Mouse (Mus musculus) kidney, embryonic 15.5 days (tissue): ENCODE results near the gene Prune1. TPM values are rescaled to one million over a fixed set of nuclear protein-coding genes. Genes with fewer than 3 reads are reported as not detected.

ENCODE experiments used
- ATAC-seq: fragments of 200-750 bp; cut with Nextera tagmentation; replicated peaks from 2 replicates; pipeline ENCODE4 v1.8.0; 2017; ENCODE audit warnings: moderate TSS enrichment; ENCODE audit not compliant: low FRiP score
- H3K27ac ChIP-seq: fragments of 300-500 bp; sonication (generic); 2 replicates; pipeline ENCODE4 v1.5.1; 2015; ENCODE audit warnings: mild to moderate bottlenecking, inconsistent platforms
- H3K27me3 ChIP-seq: fragments of 300-500 bp; sonication (generic); 2 replicates; pipeline ENCODE4 v1.6.1; 2015; ENCODE audit warnings: inconsistent platforms
- H3K36me3 ChIP-seq: fragments of 300-500 bp; sonication (generic); 2 replicates; pipeline ENCODE4 v1.6.1; 2015; ENCODE audit warnings: inconsistent platforms
- H3K4me1 ChIP-seq: fragments of 300-500 bp; sonication (generic); 2 replicates; pipeline ENCODE4 v1.6.1; 2015; ENCODE audit warnings: inconsistent platforms
- H3K4me2 ChIP-seq: fragments of 300-500 bp; sonication (generic); 2 replicates; pipeline ENCODE4 v1.6.1; 2015; ENCODE audit warnings: moderate library complexity, mild to moderate bottlenecking, inconsistent platforms
- H3K4me3 ChIP-seq: fragments of 300-500 bp; sonication (generic); replicated peaks from 2 replicates; pipeline ENCODE4 v1.5.1; 2015; ENCODE audit warnings: mild to moderate bottlenecking, inconsistent platforms
- H3K9ac ChIP-seq: fragments of 300-500 bp; sonication (generic); 2 replicates; pipeline ENCODE4 v1.6.1; 2015; ENCODE audit warnings: mild to moderate bottlenecking, inconsistent platforms
- H3K9me3 ChIP-seq: fragments of 300-500 bp; sonication (generic); replicated peaks from 2 replicates; pipeline ENCODE4 v1.6.1; 2016; ENCODE audit warnings: inconsistent platforms
- WGBS: fragments of 180-500 bp; shearing (Covaris S2); methylation state at CpG from one replicate; pipeline ENCODE4 v1.1.7; 2015; ENCODE audit warnings: mixed read lengths; 5-methylcytosine and 5-hydroxymethylcytosine counted together
- polyA plus RNA-seq: library from polyadenylated mRNA; unstranded; fragments of >200 nt; fragmentation: Nextera tagmentation; extraction: Ambion mirVana; gene quantifications from 2 replicates; pipeline ENCODE4 v1.2.1, GENCODE M21; 2015

The Prune1 gene
- polyA plus RNA-seq, 1 experiment from 2014 or later, result 22.5 TPM

DNA sequence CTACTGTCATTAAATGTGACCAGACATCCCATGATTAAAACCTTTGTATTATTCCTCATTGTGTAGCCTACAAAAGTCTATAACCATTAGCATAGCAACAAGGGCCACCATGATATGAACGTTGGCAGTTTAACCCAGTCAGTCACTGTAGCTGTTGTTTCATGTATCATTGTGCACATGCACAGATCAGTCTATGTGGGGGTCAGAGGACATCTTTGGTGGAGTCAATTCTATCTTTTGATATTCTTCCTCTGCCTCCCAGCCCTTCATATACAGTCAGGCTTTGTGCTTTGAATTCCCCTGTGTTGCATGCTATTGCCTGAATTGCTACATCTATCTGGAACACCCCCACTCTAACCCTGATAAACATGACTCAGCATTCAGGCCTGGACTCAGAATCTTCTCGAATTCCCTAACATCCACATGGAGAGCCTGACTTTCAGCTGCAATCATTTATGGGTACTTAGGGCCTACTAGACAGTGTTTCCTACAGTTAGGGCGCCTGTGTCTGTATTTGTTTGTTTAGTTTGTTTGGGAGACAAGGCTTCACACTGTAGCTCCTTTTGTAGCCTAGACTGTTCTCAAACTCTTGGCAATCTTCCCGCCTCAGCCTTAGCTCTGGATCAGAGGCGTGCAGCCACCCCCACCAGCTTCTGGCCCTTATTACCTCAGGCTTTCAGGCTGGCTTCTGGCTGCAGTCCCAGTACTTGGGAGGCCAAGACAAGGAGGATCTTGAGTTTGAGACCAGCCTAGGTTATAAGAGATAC lies 35.2 kb downstream of the Prune1 start:
- no peak overlapping the region for H3K4me2 ChIP-seq
- H3K27me3 ChIP-seq, result no peaks in the 10 kb centered on the region
- no peaks in the 10 kb centered on the region for H3K4me1 ChIP-seq
- H3K9me3 ChIP-seq, result no peaks in the 10 kb centered on the region
- H3K9ac ChIP-seq, result no peak overlapping the region
- peaks cover 11% of the 10 kb centered on the region for H3K36me3 ChIP-seq
- no peak for ATAC-seq
- H3K27ac ChIP-seq, result no peak overlapping the region
- no peak overlapping the region for H3K4me3 ChIP-seq
- 84% methylated on average over 5 of the region's 5 CpGs for WGBS

DNA sequence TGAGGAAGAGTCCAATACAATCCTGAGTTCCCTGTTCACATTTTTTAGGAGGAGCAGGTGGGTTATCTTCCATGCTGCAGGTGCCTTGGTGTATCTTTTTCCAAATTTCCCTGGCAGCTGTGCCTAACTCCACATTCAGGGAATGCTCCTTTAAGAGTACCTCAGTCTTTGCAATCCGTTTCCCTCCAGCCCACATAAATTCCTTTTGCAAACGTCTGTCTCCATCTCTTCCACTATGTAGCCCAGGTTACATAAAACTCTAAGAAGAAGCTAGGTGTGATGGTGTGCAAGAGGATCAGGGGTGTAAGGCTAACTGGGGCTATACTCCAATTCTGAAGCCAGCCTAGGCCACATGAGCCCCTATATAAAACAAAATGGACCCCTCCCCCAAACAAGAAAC lies 38.8 kb downstream of the Prune1 start:
- ATAC-seq, result no peak
- H3K4me3 ChIP-seq, result no peak overlapping the region
- H3K4me1 ChIP-seq, result peaks cover 12% of the 10 kb centered on the region; the same call in 1 of the 2 replicates
- no peak overlapping the region for H3K9ac ChIP-seq
- WGBS, result 69% methylated on average over 2 of the region's 2 CpGs
- H3K27me3 ChIP-seq, result no peaks in the 10 kb centered on the region
- peaks cover 12% of the 10 kb centered on the region for H3K36me3 ChIP-seq
- H3K9me3 ChIP-seq, result no peaks in the 10 kb centered on the region
- H3K4me2 ChIP-seq, result no peak overlapping the region
- no peak overlapping the region for H3K27ac ChIP-seq

- Histone ChIP-seq H3K27me3 (no peaks in the 10 kb centered on the region), H3K9ac (0 out of 2 replicates have a peak within 1 kb of the TSS, but pooled peaks have one; percentile 25), H3K9me3 (no peaks in the 10 kb centered on the region), H3K36me3 (peaks cover 28% of the 10 kb centered on the region), H3K4me1 (peaks cover 12% of the 10 kb centered on the region; the same call in 1 of the 2 replicates), H3K4me3 (0 out of 2 replicates have a peak within 1 kb of the TSS, but pooled peaks have one; percentile 4), H3K4me2 (peak within 1 kb of the TSS; percentile 41), H3K27ac (no peak within 1 kb of the TSS)
- 77% methylated on average over 7 of the region's 7 CpGs for WGBS
- no peak for ATAC-seq
These were observed 40.4 kb downstream of the Prune1 start, which contains the start of gene Gm128 for GRCm38 (mm10) chr3:95241498-95241897. Gene Gm128, minus strand, starts transcription at chr3:95241598.

DNA sequence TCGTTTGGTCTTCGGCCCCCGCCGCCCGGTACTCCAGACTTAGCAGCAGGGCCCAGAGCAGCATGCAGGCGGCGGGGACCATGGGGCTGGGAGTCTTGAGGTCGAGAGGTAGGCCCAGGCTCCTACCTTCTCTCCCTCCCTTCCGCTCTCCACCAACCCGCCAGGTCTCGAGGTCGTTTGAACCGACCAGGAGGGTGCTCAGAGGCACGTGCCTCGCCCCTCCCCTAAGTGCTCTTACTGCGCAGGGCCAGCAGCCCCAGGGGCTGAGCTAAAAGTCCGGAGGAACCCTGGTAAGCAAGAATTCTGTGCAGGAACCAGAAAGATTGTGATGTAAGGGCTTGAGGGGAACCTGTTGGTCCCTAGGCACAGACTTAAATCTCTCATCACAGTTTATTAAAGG lies 41.0 kb downstream of the Prune1 start:
- H3K9ac ChIP-seq, result 0 out of 2 replicates have a peak overlapping the region, but pooled peaks have one; percentile 25
- H3K27me3 ChIP-seq, result no peaks in the 10 kb centered on the region
- H3K9me3 ChIP-seq, result no peaks in the 10 kb centered on the region
- H3K4me2 ChIP-seq, result peak overlapping the region; percentile 41
- H3K36me3 ChIP-seq, result peaks cover 34% of the 10 kb centered on the region
- peak; percentile 59; the same call in 1 of the 2 replicates for ATAC-seq
- WGBS, result 29% methylated on average over 15 of the region's 17 CpGs
- H3K4me1 ChIP-seq, result peaks cover 12% of the 10 kb centered on the region; the same call in 1 of the 2 replicates
- no peak overlapping the region for H3K27ac ChIP-seq
- H3K4me3 ChIP-seq, result 0 out of 2 replicates have a peak overlapping the region, but pooled peaks have one; percentile 4

DNA sequence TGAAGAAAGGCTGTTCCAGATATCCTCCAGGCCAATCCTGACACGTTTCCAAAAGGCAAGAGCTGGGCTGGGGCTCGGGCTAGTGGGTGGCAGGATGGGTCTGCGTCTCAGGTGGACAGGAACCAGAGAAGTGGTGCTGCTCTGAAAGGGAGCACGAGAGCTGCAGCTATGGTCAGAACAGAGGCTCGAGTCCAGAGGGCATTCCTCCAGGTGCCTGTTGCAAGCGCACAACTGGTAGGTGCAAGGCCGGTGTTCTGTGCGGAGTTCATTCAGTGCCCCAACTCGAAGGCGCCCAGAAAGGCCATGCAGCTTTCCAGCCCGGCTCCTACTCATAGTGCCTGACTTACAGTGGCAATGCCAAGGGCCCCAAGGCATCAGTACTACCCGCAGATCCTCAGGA lies 41.9 kb downstream of the Prune1 start:
- no peaks in the 10 kb centered on the region for H3K9me3 ChIP-seq
- H3K36me3 ChIP-seq, result peaks cover 36% of the 10 kb centered on the region
- no peaks in the 10 kb centered on the region for H3K27me3 ChIP-seq
- H3K9ac ChIP-seq, result no peak overlapping the region
- peaks cover 18% of the 10 kb centered on the region for H3K4me1 ChIP-seq
- H3K4me2 ChIP-seq, result no peak overlapping the region
- no peak for ATAC-seq
- no peak overlapping the region for H3K27ac ChIP-seq
- WGBS, result 84% methylated on average over 12 of the region's 12 CpGs
- no peak overlapping the region for H3K4me3 ChIP-seq

DNA sequence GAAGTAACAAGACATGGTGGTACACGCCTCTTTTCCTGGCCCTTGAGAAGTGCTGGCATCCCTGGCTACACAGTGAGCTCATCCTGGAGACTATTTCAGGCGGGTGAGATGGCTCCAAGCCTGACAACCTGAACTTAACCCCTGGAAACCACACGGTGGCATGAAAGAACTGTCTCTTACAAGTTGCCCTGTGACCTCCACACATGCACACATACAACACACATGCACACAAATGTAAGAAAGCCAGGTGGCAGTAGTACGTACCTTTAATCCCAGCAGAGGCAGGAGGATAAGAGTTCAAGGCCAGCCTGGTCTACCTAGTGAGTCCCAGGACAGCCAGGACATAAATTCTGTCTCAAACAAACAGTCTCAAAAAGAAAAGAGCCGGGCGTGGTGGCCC lies 42.9 kb downstream of the Prune1 start:
- WGBS, result 87% methylated on average over 6 of the region's 6 CpGs
- H3K27ac ChIP-seq, result no peak overlapping the region
- H3K36me3 ChIP-seq, result peaks cover 46% of the 10 kb centered on the region
- no peak overlapping the region for H3K4me2 ChIP-seq
- H3K4me1 ChIP-seq, result peaks cover 20% of the 10 kb centered on the region
- ATAC-seq, result no peak
- H3K9me3 ChIP-seq, result no peaks in the 10 kb centered on the region
- H3K27me3 ChIP-seq, result no peaks in the 10 kb centered on the region
- H3K4me3 ChIP-seq, result no peak overlapping the region
- no peak overlapping the region for H3K9ac ChIP-seq

- WGBS, result 86% methylated on average over 8 of the region's 8 CpGs
- Histone ChIP-seq H3K27me3 (no peaks in the 10 kb centered on the region), H3K36me3 (peaks cover 60% of the 10 kb centered on the region), H3K4me3 (no peak overlapping the region), H3K4me1 (peaks cover 28% of the 10 kb centered on the region), H3K9ac (no peak overlapping the region), H3K27ac (no peak overlapping the region), H3K4me2 (no peak overlapping the region), H3K9me3 (no peaks in the 10 kb centered on the region)
- ATAC-seq, result no peak
These were observed 44.3 kb downstream of the Prune1 start for GRCm38 (mm10) chr3:95237541-95238099.

DNA sequence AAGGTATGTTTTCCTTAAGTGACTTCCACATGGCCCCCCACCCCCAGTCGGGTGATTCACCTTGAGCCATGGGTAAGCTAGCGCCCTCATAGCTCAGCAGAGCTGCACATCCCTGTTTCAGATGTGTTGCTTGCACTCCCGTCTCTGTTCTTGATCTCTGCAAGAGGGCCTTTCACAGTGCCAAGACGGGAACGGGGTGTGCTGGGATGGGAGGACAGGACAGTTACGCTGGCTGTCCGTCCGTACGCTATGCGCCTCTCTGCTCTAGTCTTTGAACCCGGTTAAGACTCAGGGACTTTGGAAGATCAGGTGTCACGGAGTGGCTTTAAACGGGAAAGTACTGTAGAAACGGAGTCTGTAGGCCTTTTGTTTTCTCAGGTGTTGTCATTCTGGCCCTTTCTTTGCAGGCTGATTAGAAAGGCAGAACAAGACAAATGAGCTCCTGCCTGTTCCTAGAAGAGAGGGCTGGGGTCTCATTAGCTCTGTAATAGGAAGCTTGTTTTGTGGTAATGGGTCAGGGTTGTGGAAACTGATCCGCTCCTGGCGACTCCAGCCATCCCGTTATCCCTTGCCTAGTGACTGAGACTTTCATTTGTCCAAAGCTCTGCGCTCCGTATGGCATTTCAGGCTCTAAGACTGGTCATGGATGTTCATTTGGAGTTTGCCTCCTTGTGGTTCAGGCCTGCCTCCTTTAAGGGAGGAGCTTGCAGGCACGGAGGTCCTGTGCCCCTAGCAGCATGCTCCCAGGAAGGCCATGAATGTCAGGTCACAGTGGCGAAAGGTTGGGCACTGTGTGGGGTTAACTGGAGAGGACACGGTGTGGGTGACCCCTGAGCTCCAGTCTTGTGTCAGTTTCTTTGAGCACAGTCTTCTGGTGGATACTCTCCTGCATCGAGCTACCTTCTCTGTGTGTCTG lies 46.2 kb downstream of the Prune1 start:
- no peak overlapping the region for H3K4me3 ChIP-seq
- ATAC-seq, result peak; percentile 37
- no peak overlapping the region for H3K9ac ChIP-seq
- H3K4me1 ChIP-seq, result peaks cover 41% of the 10 kb centered on the region
- peaks cover 75% of the 10 kb centered on the region for H3K36me3 ChIP-seq
- no peaks in the 10 kb centered on the region for H3K27me3 ChIP-seq
- peak overlapping the region; percentile 54 for H3K27ac ChIP-seq
- 53% methylated on average over 23 of the region's 23 CpGs for WGBS
- H3K9me3 ChIP-seq, result no peaks in the 10 kb centered on the region
- H3K4me2 ChIP-seq, result no peak overlapping the region

DNA sequence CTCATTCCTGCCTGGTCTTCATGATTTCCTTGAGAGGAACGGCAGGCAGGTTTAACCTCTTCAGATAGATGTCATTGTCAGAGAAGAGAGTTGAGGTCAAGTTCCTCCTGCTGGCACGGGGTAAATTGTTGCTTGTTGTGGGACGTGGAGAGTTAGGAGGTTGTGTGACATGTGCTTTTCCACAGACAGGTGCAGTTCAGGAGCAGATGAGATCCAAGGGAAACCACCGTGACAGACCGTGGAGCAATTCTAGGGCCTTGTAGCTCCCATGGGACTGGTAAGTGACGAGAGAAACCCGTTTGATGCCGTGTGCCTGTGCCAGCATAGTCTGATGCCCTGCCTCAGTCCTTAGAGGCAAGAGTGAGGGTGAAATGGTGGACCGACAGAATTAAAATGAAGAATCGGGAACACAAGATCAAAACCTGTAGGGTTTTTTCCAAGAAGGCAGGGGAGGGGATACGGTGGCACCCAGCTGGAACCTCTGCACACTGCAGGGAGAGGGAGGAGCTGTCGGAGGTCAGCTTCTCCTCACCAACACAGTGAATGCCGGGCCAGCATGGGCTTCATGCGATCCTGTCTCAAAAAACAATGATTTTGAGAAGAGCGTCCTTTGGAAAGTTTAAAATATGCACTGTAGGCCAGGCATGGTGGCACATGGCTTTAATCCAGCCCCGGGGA lies 48.4 kb downstream of the Prune1 start:
- no peaks in the 10 kb centered on the region for H3K27me3 ChIP-seq
- no peaks in the 10 kb centered on the region for H3K9me3 ChIP-seq
- H3K36me3 ChIP-seq, result peaks cover 74% of the 10 kb centered on the region
- H3K4me1 ChIP-seq, result peaks cover 47% of the 10 kb centered on the region
- H3K9ac ChIP-seq, result no peak overlapping the region
- peak overlapping the region; percentile 94 for H3K27ac ChIP-seq
- no peak for ATAC-seq
- H3K4me2 ChIP-seq, result no peak overlapping the region
- WGBS, result 80% methylated on average over 16 of the region's 16 CpGs
- no peak overlapping the region for H3K4me3 ChIP-seq

GRCm38 (mm10) chr3:95232771-95233170 lies 49.1 kb downstream of the Prune1 start:
- Histone ChIP-seq H3K9me3 (no peaks in the 10 kb centered on the region), H3K4me1 (peaks cover 47% of the 10 kb centered on the region), H3K27me3 (no peaks in the 10 kb centered on the region), H3K36me3 (peaks cover 67% of the 10 kb centered on the region), H3K4me2 (no peak overlapping the region), H3K4me3 (no peak overlapping the region), H3K27ac (peak overlapping the region; percentile 94; the same call in 1 of the 2 replicates), H3K9ac (no peak overlapping the region)
- 78% methylated on average over 7 of the region's 7 CpGs for WGBS
- no peak for ATAC-seq
